Mouse (Mus musculus) myocyte (in vitro differentiated cells): ENCODE data around the gene Rpgrip1l.
A peak's percentile ranks its signal among the peaks of the same experiment; 100 is the strongest.

Source experiments
- CEBPB ChIP-seq: IDR thresholded peaks from 2 replicates; pipeline ENCODE4 v1.6.1; 2011; ENCODE audit warnings: mild to moderate bottlenecking, moderate library complexity; ENCODE audit not compliant: poor library complexity, insufficient read depth, severe bottlenecking
- E2F4 ChIP-seq: IDR thresholded peaks from one replicate; pipeline ENCODE4 v1.6.1; 2011; ENCODE audit warnings: mild to moderate bottlenecking, control low read depth, moderate library complexity; ENCODE audit not compliant: insufficient read depth
- MAX ChIP-seq: IDR thresholded peaks from one replicate; pipeline ENCODE4 v1.6.1; 2011; ENCODE audit warnings: low read depth, mild to moderate bottlenecking, control low read depth
- MYOD1 ChIP-seq, 3 experiments: IDR thresholded peaks; one replicate each; pipeline ENCODE4 v1.6.1; 2011; ENCODE audit warnings: control low read depth in 2 of 3, low read depth in 2 of 3, mild to moderate bottlenecking in 2 of 3, moderate library complexity in 1 of 3; ENCODE audit not compliant: insufficient read length in 2 of 3, control insufficient read depth in 1 of 3
- MYOG ChIP-seq, 3 experiments: IDR thresholded peaks; one replicate each; pipeline ENCODE4 v1.6.1; 2011; ENCODE audit warnings: control low read depth in 2 of 3, low read depth in 2 of 3, mild to moderate bottlenecking in 2 of 3; ENCODE audit not compliant: insufficient read length in 2 of 3, control insufficient read depth in 1 of 3, insufficient read depth in 1 of 3
- POLR2A ChIP-seq: IDR thresholded peaks from one replicate; pipeline ENCODE4 v1.6.1; 2011; ENCODE audit warnings: low read depth, mild to moderate bottlenecking, control low read depth, moderate library complexity; ENCODE audit not compliant: insufficient read length
- POLR2AphosphoS2 ChIP-seq: IDR thresholded peaks from one replicate; pipeline ENCODE4 v1.6.1; 2011; ENCODE audit warnings: low read depth, control low read depth; ENCODE audit not compliant: insufficient read length
- SRF ChIP-seq: IDR thresholded peaks from one replicate; pipeline ENCODE4 v1.6.1; 2011; ENCODE audit warnings: low read depth; ENCODE audit not compliant: control insufficient read depth, insufficient read length
- TCF12 ChIP-seq: IDR thresholded peaks from one replicate; pipeline ENCODE4 v1.6.1; 2011; ENCODE audit warnings: mild to moderate bottlenecking, control low read depth; ENCODE audit not compliant: poor library complexity, insufficient read depth, severe bottlenecking
- USF1 ChIP-seq: IDR thresholded peaks from one replicate; pipeline ENCODE4 v1.6.1; 2011; ENCODE audit warnings: low read depth, mild to moderate bottlenecking, control low read depth, moderate library complexity

DNA sequence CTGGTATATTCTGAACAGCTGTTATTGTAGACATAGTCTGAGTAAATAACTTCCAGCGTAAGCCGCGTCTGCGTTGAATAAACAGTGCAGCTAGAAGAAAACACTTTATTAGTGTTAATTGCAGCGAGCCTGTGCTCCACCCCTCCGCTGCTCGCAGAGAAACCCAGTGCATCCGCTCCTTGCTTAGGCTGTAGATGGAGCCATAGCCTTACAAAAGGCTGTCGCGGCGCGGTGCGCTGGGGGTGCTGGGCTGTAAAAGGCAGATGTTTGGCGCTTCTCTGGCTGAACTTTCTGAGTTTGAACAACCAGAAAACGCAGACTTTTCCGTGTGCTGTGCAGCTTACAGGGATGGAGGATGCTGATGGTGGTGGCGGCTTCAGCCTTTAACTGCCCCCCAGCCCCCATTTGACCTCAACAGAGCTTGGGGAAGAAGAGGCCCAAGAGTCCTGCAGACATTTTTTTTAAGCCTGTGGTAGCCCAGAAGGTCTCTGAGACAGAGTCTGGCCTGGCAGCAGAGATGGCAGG lies 122.2 kb downstream of the Rpgrip1l start:
- TF ChIP-seq E2F4 (no peak), USF1 (no peak), SRF (no peak), POLR2A (no peak), MAX (no peak), MYOD1 (IDR thresholded peaks at IDR 0.05; ENCODE audit: control insufficient read depth in 1 of 3, insufficient read length in 2 of 3, low read depth in 2 of 3) (no peak), CEBPB (no peak), TCF12 (no peak), POLR2AphosphoS2 (no peak), MYOG (IDR thresholded peaks at IDR 0.05; ENCODE audit: control insufficient read depth in 1 of 3, insufficient read depth in 1 of 3, insufficient read length in 2 of 3, low read depth in 2 of 3) (peak in 1 of 3 experiments; percentile 24)
